Mouse (Mus musculus) frontal cortex, postnatal 36 days (tissue): ENCODE measurements at regions not wholly inside any gene's neighbourhood (a gene's known extent, or its start where the extent isn't known, plus 50 kb on each side); places are given as distances from the start of the nearest gene placed in this dataset.

ENCODE experiments used
- DNase-seq, 2 experiments: peaks; one replicate each; pipeline ENCODE4 v3.0.0; 2022; ENCODE audit warnings: low spot score in 2 of 2

DNA sequence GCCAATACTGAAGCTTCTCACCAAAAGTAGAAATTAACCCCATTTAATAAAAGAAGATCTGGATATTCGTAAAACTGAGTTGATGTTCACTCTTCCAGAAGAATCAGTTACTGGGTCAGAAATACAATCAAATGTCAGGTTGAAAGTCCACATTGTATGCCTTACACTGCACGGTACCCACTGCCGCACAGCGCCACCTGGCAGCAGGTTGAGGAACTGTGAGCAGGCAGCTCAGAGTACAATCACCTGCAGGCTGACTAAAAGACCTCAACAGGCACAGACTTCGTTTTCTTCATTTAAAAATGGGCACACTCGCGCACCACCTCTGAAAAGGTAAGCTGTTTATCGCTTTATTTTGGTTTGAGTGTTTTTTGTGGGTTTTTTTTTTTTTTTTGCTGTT is 341.8 kb upstream of the Mms22l start:
- DNase-seq: peak; percentile 73 to 85

DNA sequence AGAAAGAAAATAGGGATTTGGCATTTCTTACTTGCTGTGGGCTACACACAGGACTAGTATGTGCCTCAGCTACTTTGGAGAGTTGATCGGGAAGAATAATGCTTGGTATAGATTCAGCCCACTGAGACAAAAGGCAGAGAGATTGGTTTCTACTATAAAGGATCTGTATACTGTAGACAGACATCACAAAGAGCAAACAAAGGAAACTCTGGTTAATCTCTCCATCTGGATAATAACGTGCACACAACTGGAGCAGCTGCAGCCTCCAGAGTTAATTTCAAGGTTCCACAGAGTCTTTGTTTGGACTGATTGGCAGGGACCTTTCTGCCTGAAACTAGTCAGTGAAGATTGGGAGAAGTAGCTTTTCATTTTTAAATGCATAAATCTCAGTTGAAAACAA is 322.5 kb upstream of the Mms22l start:
- DNase-seq: no peak

DNA sequence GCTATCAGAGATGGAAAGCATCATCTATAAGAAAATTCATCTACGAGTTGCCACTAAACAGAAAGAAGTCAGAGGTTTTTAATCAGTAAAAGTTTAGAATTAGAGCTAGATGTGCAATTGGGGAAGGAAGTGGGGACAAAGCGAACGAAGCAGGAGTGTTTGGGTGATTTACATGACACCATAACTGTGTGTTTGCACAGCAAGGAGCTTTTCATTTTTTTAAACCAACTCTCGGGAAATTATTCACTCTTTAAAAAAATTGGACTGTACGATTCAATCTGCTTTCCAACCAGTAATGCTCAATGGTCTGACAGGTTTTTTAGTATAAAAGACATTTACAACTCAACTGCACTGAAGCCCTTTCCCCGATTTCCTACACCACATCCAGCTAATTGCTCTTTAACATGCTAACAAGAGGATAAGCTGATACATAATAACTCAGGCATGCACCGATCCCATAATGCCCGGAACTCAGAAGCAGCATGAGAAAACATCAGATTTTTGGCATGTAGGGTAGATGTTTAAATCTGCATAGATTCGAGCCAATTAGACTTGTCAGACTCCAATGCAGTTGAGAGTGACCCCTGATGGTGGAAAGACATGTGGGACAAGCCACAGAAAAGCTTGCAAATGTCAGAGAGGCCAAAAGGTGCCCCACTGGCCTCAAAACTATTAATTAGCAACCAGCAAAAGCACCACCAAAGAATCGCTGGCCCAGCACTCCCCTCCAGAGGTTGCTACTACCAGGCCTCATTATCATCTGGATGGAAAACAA is 282.8 kb upstream of the Mms22l start:
- DNase-seq: peak in 1 of 2 experiments; percentile 29

DNA sequence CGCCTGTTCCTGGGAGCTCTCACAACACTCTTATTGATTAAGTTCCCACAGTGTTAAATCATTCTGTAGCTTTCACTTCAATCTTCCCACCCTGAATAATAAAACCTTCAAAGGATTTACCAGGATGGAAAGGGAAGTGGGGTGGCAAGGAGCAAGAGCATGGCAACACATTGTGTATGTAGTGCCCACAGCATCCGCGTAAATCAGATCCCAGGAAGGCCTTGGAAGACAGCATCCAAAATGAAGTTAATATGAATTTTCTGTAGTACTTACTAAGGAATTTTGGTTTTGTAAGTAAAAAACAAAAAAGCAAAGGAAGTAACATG is 282.3 kb upstream of the Mms22l start:
- DNase-seq: no peak

- no peak for DNase-seq
Measured at GRCm38 (mm10) chr4:24218383-24218934, 277.8 kb upstream of the Mms22l start.

DNA sequence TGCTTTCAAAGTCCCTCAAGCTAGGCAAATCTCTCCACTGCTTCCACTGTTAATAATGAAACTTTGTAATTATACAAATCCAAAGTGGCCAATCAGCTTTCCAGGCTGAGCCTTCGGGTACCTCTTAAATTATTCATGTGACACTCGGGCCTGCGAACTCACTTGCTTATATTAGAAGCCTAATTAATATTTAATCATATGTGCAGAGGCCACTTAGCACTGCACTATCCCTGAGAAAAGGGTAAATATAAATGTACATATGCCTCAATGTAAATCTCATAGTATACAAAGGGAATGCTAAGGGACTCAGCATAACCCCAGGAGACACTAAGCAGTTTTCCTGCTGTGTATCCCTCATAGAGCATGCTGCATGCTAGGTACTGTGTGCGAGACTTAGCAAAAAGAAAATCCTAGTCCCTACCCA is 277.2 kb upstream of the Mms22l start:
- DNase-seq: no peak

DNA sequence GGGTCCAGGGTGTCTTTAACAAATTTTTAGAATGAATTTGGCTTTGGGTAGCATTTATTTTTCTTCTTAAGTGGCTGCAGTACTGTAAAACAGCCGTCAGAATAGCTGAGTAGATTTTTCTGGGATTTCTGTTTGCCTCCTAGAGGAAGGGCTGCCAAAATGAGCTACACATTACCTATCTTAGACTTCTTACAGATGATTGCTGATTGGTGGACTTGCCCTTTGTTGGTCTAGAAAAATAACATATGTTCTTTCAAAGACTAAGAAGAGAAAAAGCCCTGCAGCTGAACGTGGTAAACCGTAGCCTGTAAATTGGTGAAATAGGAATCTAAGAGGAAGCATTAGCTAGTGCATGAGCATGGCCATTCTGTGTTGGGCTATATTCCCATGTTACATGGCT is 276.7 kb upstream of the Mms22l start:
- DNase-seq: no peak

GRCm38 (mm10) chr4:24245124-24245523 is 251.1 kb upstream of the Mms22l start:
- peak; percentile 39 to 43 for DNase-seq

GRCm38 (mm10) chr4:24248142-24249054 is 247.9 kb upstream of the Mms22l start:
- DNase-seq: no peak

GRCm38 (mm10) chr4:24249243-24249970 is 246.8 kb upstream of the Mms22l start:
- peak in 1 of 2 experiments; percentile 36 for DNase-seq

- no peak for DNase-seq
Measured at GRCm38 (mm10) chr4:24278154-24278553, 218.1 kb upstream of the Mms22l start.
